Comparison of ENCODE assay signal across 12 mouse cellular contexts in genomic region chr17:31445061-31445731, GRCm38 (mm10). TPM values are rescaled to one million over a fixed set of nuclear protein-coding genes. Genes with fewer than 3 reads are reported as not detected.
DNase-seq lines count a peak whose midpoint lies in the region; ATAC-seq and TF ChIP-seq lines count a peak whose summit lies in the region.
"Had no signal": no experiment of that assay in that cellular context is flagged by ENCODE, and none has a peak within 500 bp of the region (broad histone marks: within the 10 kb centered on the region; RNA-seq: fewer than 3 reads in every experiment).

No protein-coding gene starts in this region.

- H3K9me3 ChIP-seq in forebrain, embryonic 10.5 days, result no peaks in the 10 kb centered on the region
- no peaks in the 10 kb centered on the region for H3K9me3 ChIP-seq in forebrain, postnatal 0 days (ENCODE audit: low read length)
- H3K9me3 ChIP-seq in limb, embryonic 12.5 days, result no peaks in the 10 kb centered on the region

- peaks cover 31% of the 10 kb centered on the region for H3K4me1 ChIP-seq in forebrain, embryonic 10.5 days
- H3K4me1 ChIP-seq in forebrain, postnatal 0 days (ENCODE audit: insufficient read depth), result no peaks in the 10 kb centered on the region
- H3K4me1 ChIP-seq in limb, embryonic 12.5 days (replicated peaks), result peaks cover 48% of the 10 kb centered on the region

- ATAC-seq in forebrain, postnatal 0 days, result no peak
- no peak for ATAC-seq in limb, embryonic 12.5 days (ENCODE audit: insufficient number of reproducible peaks, insufficient read depth, low FRiP score, low TSS enrichment, low read depth)
- ATAC-seq: forebrain, embryonic 16.5 days; midbrain, embryonic 16.5 days had no signal

- H3K9ac ChIP-seq in forebrain, postnatal 0 days, result no peak overlapping the region
- no peak overlapping the region for H3K9ac ChIP-seq in limb, embryonic 12.5 days (replicated peaks)

- DNase-seq in forebrain, embryonic 10.5 days (ENCODE audit: extremely low spot score, low spot score), result no peak
- DNase-seq in forebrain, postnatal 0 days, result no peak
- peak; percentile 82 for DNase-seq in kidney, adult 18-20 months
- peak; percentile 79 for DNase-seq in lung, postnatal 25 days (ENCODE audit: low spot score)
- DNase-seq in adrenal gland, postnatal 10 days, result no peak
- DNase-seq in ovary, postnatal 14 days (ENCODE audit: low spot score), result no peak
- DNase-seq in retina, embryonic 14.5 days (ENCODE audit: low spot score), result no peak
- DNase-seq: adrenal gland, adult 8-10 months had no signal

- H3K4me2 ChIP-seq in forebrain, postnatal 0 days (ENCODE audit: low read depth), result no peak overlapping the region
- H3K4me2 ChIP-seq in limb, embryonic 12.5 days, result no peak overlapping the region

- H3K4me3 ChIP-seq in forebrain, embryonic 10.5 days, result no peak overlapping the region
- H3K4me3 ChIP-seq in forebrain, postnatal 0 days (ENCODE audit: low read depth, low read length), result no peak overlapping the region
- no peak overlapping the region for H3K4me3 ChIP-seq in limb, embryonic 12.5 days (replicated peaks)

- H3K36me3 ChIP-seq in forebrain, embryonic 10.5 days (replicated peaks), result peaks cover 17% of the 10 kb centered on the region
- peaks cover 46% of the 10 kb centered on the region for H3K36me3 ChIP-seq in forebrain, postnatal 0 days (ENCODE audit: insufficient read depth)
- H3K36me3 ChIP-seq in limb, embryonic 12.5 days, result peaks cover 17% of the 10 kb centered on the region; the same call in 1 of the 2 replicates

- H3K27ac ChIP-seq in forebrain, embryonic 10.5 days, result peak overlapping the region; percentile 45; the same call in 1 of the 2 replicates
- no peak overlapping the region for H3K27ac ChIP-seq in forebrain, postnatal 0 days (ENCODE audit: low read depth, low read length)
- H3K27ac ChIP-seq in limb, embryonic 12.5 days, result peak overlapping the region; percentile 62

- no peaks in the 10 kb centered on the region for H3K27me3 ChIP-seq in forebrain, embryonic 10.5 days (ENCODE audit: poor library complexity, severe bottlenecking)
- no peaks in the 10 kb centered on the region for H3K27me3 ChIP-seq in forebrain, postnatal 0 days (ENCODE audit: insufficient read depth, low read length)
- H3K27me3 ChIP-seq in limb, embryonic 12.5 days, result no peaks in the 10 kb centered on the region

- TF ChIP-seq CTCF in forebrain, postnatal 0 days (IDR thresholded peaks at IDR 0.05; ENCODE audit: low read depth), result no peak

- 61% methylated on average over 7 of the region's 7 CpGs for WGBS in forebrain, embryonic 10.5 days
- 59% methylated on average over 7 of the region's 7 CpGs for WGBS in forebrain, postnatal 0 days
- 24% methylated on average over 7 of the region's 7 CpGs for WGBS in limb, embryonic 12.5 days

RNA-seq across cellular contexts. Expression of gene Pde9a, which starts 59.2 kb away (rescaled TPM):
- polyA plus RNA-seq in forebrain, embryonic 10.5 days (2016; fragmentation: Nextera tagmentation; extraction: Ambion mirVana), result 16.6 and 16.8 TPM in 2 replicates
- 40.4 and 43.9 TPM in 2 replicates for total RNA-seq in forebrain, postnatal 0 days (2014; rRNA removed)
- polyA plus RNA-seq in forebrain, postnatal 0 days (2015; fragmentation: Nextera tagmentation; extraction: Ambion mirVana), result 35.5 and 43.6 TPM in 2 replicates
- polyA plus RNA-seq in limb, embryonic 12.5 days (2016; fragmentation: Nextera tagmentation; extraction: Ambion mirVana), result 26.7 and 29.1 TPM in 2 replicates
- 10 to 100 TPM in 1 of 2 experiments, 1 to 10 TPM in 1; 7.9 to 12.7 TPM for total RNA-seq in adrenal gland, postnatal 10 days (2021)
- total RNA-seq: MEL had no signal

Comparison
In these comparisons a context has a peak if more than half of its experiments do, and no peak if none do; other contexts are left out.
1. DNase-seq: peak in kidney, adult 18-20 months (single experiment) and lung, postnatal 25 days (single experiment); none in forebrain, embryonic 10.5 days (single experiment), forebrain, postnatal 0 days (single experiment), adrenal gland, postnatal 10 days (single experiment), ovary, postnatal 14 days (single experiment) and retina, embryonic 14.5 days (single experiment).